Mouse (Mus musculus): Measurements from ENCODE around the gene Ttc7b. TPM values are rescaled to one million over a fixed set of nuclear protein-coding genes. Genes with fewer than 3 reads are reported as not detected.

The Ttc7b gene
- polyA plus RNA-seq, 1 experiment from 2014 or later, result 6.9 TPM

DNA sequence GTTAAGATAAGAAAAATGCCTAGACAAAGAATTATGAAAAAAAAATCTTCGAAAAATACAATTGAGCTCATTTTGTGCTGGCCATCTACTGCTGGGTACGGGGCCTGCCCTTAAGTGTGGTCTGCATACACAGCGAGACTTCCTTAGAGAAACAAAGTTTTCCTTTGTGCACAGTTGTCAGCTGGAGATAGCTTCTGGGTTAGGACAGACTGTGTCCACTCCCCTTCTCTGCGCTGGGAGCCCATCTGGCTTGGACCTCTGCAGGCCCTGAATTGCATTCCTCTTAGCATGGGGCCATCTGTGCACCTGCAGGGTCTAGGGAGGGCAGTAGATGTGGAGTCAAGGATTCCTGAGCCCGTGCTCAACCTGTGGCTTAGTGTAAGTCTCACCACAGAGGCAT lies 165.1 kb downstream of the Ttc7b start:
- Histone ChIP-seq H3K9ac (no peak overlapping the region), H3K27me3 (replicated peaks) (no peaks in the 10 kb centered on the region), H3K4me3 (no peak overlapping the region), H3K9me3 (replicated peaks) (no peaks in the 10 kb centered on the region), H3K36me3 (peaks cover 34% of the 10 kb centered on the region), H3K27ac (ENCODE audit: poor library complexity, severe bottlenecking) (no peak overlapping the region), H3K4me2 (no peak overlapping the region), H3K4me1 (replicated peaks) (no peaks in the 10 kb centered on the region)
- peak; percentile 78; the same call in 1 of the 2 replicates for ATAC-seq (ENCODE audit: insufficient number of reproducible peaks, low FRiP score)
- 57% methylated on average over 5 of the region's 5 CpGs for WGBS

- Histone ChIP-seq H3K4me2 (no peak overlapping the region), H3K36me3 (peaks cover 41% of the 10 kb centered on the region), H3K4me1 (replicated peaks) (no peaks in the 10 kb centered on the region), H3K27me3 (replicated peaks) (no peaks in the 10 kb centered on the region), H3K9me3 (replicated peaks) (no peaks in the 10 kb centered on the region), H3K9ac (no peak overlapping the region), H3K27ac (ENCODE audit: poor library complexity, severe bottlenecking) (no peak overlapping the region), H3K4me3 (no peak overlapping the region)
- ATAC-seq (ENCODE audit: insufficient number of reproducible peaks, low FRiP score), result no peak
- 58% methylated on average over 7 of the region's 7 CpGs for WGBS
Measured at GRCm38 (mm10) chr12:100353954-100354353, 166.7 kb downstream of the Ttc7b start.

DNA sequence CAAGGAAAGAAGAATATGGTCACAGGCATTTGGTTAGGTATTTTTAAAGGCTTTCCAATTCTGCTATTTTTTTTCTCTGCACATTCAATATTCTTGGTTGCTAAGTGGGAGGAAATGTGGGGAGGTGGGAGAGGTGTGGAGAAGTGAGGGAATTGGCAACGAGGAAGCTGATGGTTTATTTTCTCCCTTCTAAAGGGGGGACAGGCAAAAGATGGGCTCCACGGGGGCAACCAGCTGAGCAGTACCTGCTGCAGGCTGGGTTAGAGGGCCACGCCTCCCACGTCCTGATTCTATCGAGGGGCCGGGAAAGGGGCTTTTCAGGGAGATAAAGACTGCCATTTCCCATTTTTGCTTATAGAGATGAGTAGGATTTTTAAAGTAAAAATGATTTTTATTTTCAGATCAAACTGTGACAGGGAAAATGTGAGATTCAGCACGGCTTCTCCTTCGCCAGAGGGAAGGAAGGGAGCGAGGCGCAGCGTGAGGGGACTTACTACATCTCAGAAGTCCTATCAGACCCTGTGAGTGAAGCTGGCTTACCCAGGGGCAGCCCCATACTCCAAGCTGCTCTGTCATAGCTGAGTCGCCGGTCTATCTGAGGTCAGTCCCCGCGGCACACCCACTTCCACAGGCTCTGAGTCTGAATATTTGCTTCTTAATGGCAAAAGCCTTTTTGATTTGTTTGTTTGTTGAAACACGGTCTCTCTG lies 167.4 kb downstream of the Ttc7b start:
- Histone ChIP-seq H3K9ac (no peak overlapping the region), H3K27ac (ENCODE audit: poor library complexity, severe bottlenecking) (no peak overlapping the region), H3K4me2 (no peak overlapping the region), H3K4me3 (no peak overlapping the region), H3K27me3 (replicated peaks) (no peaks in the 10 kb centered on the region), H3K9me3 (replicated peaks) (no peaks in the 10 kb centered on the region), H3K4me1 (replicated peaks) (no peaks in the 10 kb centered on the region), H3K36me3 (peaks cover 44% of the 10 kb centered on the region)
- 78% methylated on average over 16 of the region's 16 CpGs for WGBS
- no peak for ATAC-seq (ENCODE audit: insufficient number of reproducible peaks, low FRiP score)

DNA sequence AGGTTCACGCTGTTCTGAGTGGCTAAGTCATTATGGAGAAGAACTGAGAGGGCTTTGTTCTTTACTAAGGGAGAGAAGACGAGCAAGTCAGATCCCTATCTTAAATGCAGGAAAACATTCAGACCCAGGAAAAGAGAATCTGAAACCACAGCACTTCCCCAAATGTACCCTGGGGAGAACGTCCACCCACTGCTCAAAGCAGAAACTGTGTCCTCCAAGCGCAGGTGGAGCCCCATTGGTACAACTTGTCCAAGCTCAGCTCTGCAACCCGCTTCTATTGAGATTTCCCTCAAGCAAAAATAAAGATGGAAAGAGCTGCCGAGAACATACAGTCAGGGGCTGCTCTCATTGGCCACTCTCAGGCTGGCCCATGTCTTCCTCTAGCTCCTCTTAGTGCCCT lies 168.5 kb downstream of the Ttc7b start:
- H3K27me3 ChIP-seq (replicated peaks), result no peaks in the 10 kb centered on the region
- H3K9me3 ChIP-seq (replicated peaks), result no peaks in the 10 kb centered on the region
- H3K36me3 ChIP-seq, result peaks cover 47% of the 10 kb centered on the region
- no peak overlapping the region for H3K27ac ChIP-seq (ENCODE audit: poor library complexity, severe bottlenecking)
- no peak overlapping the region for H3K4me2 ChIP-seq
- no peaks in the 10 kb centered on the region for H3K4me1 ChIP-seq (replicated peaks)
- ATAC-seq (ENCODE audit: insufficient number of reproducible peaks, low FRiP score), result no peak
- H3K4me3 ChIP-seq, result no peak overlapping the region
- H3K9ac ChIP-seq, result no peak overlapping the region
- 82% methylated on average over 6 of the region's 6 CpGs for WGBS

- H3K4me2 ChIP-seq, result no peak overlapping the region
- no peaks in the 10 kb centered on the region for H3K9me3 ChIP-seq (replicated peaks)
- H3K4me1 ChIP-seq (replicated peaks), result no peaks in the 10 kb centered on the region
- no peak overlapping the region for H3K9ac ChIP-seq
- WGBS, result 67% methylated on average over 6 of the region's 6 CpGs
- H3K27ac ChIP-seq (ENCODE audit: poor library complexity, severe bottlenecking), result no peak overlapping the region
- H3K27me3 ChIP-seq (replicated peaks), result no peaks in the 10 kb centered on the region
- no peak for ATAC-seq (ENCODE audit: insufficient number of reproducible peaks, low FRiP score)
- no peak overlapping the region for H3K4me3 ChIP-seq
- peaks cover 57% of the 10 kb centered on the region for H3K36me3 ChIP-seq
Measured at GRCm38 (mm10) chr12:100343554-100343953, 177.1 kb downstream of the Ttc7b start.

- no peaks in the 10 kb centered on the region for H3K27me3 ChIP-seq (replicated peaks)
- no peak overlapping the region for H3K4me2 ChIP-seq
- H3K27ac ChIP-seq (ENCODE audit: poor library complexity, severe bottlenecking), result no peak overlapping the region
- peaks cover 43% of the 10 kb centered on the region for H3K36me3 ChIP-seq
- no peaks in the 10 kb centered on the region for H3K4me1 ChIP-seq (replicated peaks)
- no peak for ATAC-seq (ENCODE audit: insufficient number of reproducible peaks, low FRiP score)
- no peak overlapping the region for H3K4me3 ChIP-seq
- 92% methylated on average over 7 of the region's 7 CpGs for WGBS
- no peak overlapping the region for H3K9ac ChIP-seq
- no peaks in the 10 kb centered on the region for H3K9me3 ChIP-seq (replicated peaks)
Measured at GRCm38 (mm10) chr12:100341614-100342013, 179.0 kb downstream of the Ttc7b start.

DNA sequence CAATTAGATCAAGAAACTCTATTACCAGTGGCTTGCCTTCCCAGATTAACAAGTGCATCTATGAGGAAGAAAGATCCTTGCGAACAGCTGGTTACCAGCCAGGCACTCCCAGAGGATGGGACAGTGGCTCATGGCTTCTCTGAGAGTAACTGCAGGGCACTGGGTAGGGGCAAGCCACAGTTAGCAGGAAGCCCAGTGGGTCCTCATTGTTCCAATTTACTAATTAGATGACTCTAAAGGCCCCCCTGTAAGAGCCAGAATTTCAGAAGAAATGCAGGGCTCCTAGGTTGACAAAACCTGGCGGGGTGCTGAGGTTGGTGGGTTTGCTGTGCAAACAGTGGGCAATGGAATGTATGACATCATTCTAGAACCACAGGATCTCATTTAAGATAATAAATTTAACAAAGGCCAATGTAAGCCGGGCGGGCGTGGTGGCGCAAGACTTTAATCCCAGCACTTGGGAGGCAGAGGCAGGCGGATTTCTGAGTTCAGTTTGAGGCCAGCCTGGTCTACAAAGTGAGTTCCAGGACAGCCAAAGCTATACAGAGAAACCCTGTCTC lies 179.6 kb downstream of the Ttc7b start:
- WGBS, result 89% methylated on average over 7 of the region's 7 CpGs
- H3K9ac ChIP-seq, result no peak overlapping the region
- H3K9me3 ChIP-seq (replicated peaks), result no peaks in the 10 kb centered on the region
- peaks cover 37% of the 10 kb centered on the region for H3K36me3 ChIP-seq
- no peak overlapping the region for H3K4me2 ChIP-seq
- H3K4me3 ChIP-seq, result no peak overlapping the region
- H3K27me3 ChIP-seq (replicated peaks), result no peaks in the 10 kb centered on the region
- no peak for ATAC-seq (ENCODE audit: insufficient number of reproducible peaks, low FRiP score)
- peaks cover 4% of the 10 kb centered on the region; the same call in 1 of the 2 replicates for H3K4me1 ChIP-seq (replicated peaks)
- no peak overlapping the region for H3K27ac ChIP-seq (ENCODE audit: poor library complexity, severe bottlenecking)

DNA sequence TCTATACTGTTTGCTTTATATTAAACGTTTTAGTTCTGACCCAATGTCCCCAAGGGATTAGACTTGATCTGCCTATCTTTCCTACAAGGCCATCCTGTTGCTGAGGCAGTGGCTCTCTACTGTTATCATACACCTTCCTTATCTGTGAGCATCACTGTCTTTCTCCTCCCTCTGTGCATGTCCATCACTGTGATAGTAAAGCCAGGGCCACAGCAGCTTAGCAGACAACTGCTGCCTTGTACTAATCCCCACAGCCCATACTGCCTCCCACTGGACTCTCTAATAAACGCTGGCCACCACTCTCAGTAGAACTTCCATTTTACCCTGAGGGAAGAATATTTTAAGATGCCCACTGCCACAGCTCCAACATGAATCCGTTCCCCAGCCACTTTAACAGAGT lies 182.6 kb downstream of the Ttc7b start:
- ATAC-seq (ENCODE audit: insufficient number of reproducible peaks, low FRiP score), result no peak
- Histone ChIP-seq H3K4me2 (no peak overlapping the region), H3K27ac (ENCODE audit: poor library complexity, severe bottlenecking) (no peak overlapping the region), H3K9me3 (replicated peaks) (no peaks in the 10 kb centered on the region), H3K9ac (no peak overlapping the region), H3K4me3 (no peak overlapping the region), H3K27me3 (replicated peaks) (no peaks in the 10 kb centered on the region), H3K4me1 (replicated peaks) (peaks cover 4% of the 10 kb centered on the region; the same call in 1 of the 2 replicates), H3K36me3 (peaks cover 23% of the 10 kb centered on the region)
- WGBS, result 54% methylated on average over 3 of the region's 3 CpGs

DNA sequence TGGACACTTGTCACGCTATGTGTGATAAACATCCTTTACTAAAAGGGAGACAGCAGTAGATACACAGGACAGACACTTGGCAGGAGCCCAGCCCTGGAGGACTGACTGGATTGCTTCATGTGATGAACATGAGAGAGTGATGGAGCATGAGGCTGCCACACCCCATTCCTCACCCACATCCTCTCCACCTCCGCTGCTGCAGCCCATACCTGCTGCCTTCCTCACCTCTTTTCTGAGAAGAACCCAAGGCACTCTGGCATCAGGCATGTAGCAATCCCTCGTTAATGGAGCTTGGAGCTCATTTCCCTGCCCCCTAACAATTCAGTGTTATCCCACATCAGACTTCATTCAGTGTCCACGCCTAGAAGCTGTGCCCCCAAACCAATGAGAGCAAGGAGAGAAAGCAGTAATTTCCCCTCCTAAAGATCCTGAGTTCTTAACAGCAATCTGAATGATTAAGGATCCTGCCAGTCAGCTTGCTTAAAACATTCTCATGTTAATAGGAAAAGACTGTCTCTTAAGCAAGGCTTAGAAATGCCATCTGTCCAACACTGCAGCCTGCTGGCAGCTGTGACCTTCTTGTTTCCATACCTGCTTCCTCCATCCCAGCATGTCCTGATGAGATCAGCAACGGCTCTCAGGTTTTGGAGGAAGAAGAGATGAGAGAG lies 183.1 kb downstream of the Ttc7b start:
- Histone ChIP-seq H3K4me2 (no peak overlapping the region), H3K9me3 (replicated peaks) (no peaks in the 10 kb centered on the region), H3K27ac (ENCODE audit: poor library complexity, severe bottlenecking) (no peak overlapping the region), H3K4me1 (replicated peaks) (peaks cover 4% of the 10 kb centered on the region; the same call in 1 of the 2 replicates), H3K4me3 (no peak overlapping the region), H3K27me3 (replicated peaks) (no peaks in the 10 kb centered on the region), H3K9ac (no peak overlapping the region), H3K36me3 (peaks cover 18% of the 10 kb centered on the region; the same call in 1 of the 2 replicates)
- 73% methylated on average over 5 of the region's 5 CpGs for WGBS
- no peak for ATAC-seq (ENCODE audit: insufficient number of reproducible peaks, low FRiP score)

GRCm38 (mm10) chr12:100336241-100336640 lies 184.4 kb downstream of the Ttc7b start:
- Histone ChIP-seq H3K4me2 (no peak overlapping the region), H3K9ac (0 out of 2 replicates have a peak overlapping the region, but pooled peaks have one; percentile 6), H3K9me3 (replicated peaks) (no peaks in the 10 kb centered on the region), H3K27ac (ENCODE audit: poor library complexity, severe bottlenecking) (no peak overlapping the region), H3K4me3 (no peak overlapping the region), H3K4me1 (replicated peaks) (peaks cover 4% of the 10 kb centered on the region; the same call in 1 of the 2 replicates), H3K36me3 (peaks cover 27% of the 10 kb centered on the region; the same call in 1 of the 2 replicates), H3K27me3 (replicated peaks) (no peaks in the 10 kb centered on the region)
- WGBS, result 53% methylated on average over 5 of the region's 5 CpGs
- no peak for ATAC-seq (ENCODE audit: insufficient number of reproducible peaks, low FRiP score)

DNA sequence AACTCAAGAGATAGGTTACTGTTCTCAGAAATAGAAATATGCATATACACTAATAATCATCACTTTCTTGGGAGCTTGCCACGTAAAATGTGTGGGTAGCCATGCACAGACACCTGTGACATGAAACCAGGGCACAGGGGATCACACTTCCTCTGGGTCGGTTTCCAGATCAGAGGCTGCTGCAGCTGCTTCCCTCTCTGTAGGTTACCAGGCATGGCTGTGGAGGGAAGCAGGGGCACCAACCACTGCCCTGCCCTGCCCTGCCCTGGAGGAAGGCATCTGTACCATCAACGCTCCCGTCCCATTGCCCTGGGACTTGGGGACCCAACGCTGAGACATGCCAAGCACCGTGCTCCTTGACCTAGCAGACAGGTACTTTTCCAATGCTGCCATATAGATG lies 188.8 kb downstream of the Ttc7b start:
- WGBS, result 82% methylated on average over 6 of the region's 6 CpGs
- Histone ChIP-seq H3K36me3 (peaks cover 26% of the 10 kb centered on the region; the same call in 1 of the 2 replicates), H3K9me3 (replicated peaks) (no peaks in the 10 kb centered on the region), H3K27me3 (replicated peaks) (no peaks in the 10 kb centered on the region), H3K4me1 (replicated peaks) (peaks cover 4% of the 10 kb centered on the region; the same call in 1 of the 2 replicates), H3K9ac (no peak overlapping the region), H3K4me3 (no peak overlapping the region), H3K4me2 (no peak overlapping the region), H3K27ac (ENCODE audit: poor library complexity, severe bottlenecking) (no peak overlapping the region)
- no peak for ATAC-seq (ENCODE audit: insufficient number of reproducible peaks, low FRiP score)
